Mouse (Mus musculus) cortical plate, adult 2 months (tissue): ENCODE data around the gene Nek1. TPM values are rescaled to one million over a fixed set of nuclear protein-coding genes. Genes with fewer than 3 reads are reported as not detected.

Experiments
- H3K27ac ChIP-seq: fragments of 200-500 bp; 2 replicates; pipeline ENCODE4 v1.5.1; 2012; ENCODE audit warnings: low read length, control low read depth, inconsistent platforms; ENCODE audit not compliant: insufficient read depth
- H3K4me1 ChIP-seq: fragments of 200-500 bp; 2 replicates; pipeline ENCODE4 v1.6.1; 2011; ENCODE audit warnings: low read length; ENCODE audit not compliant: control insufficient read depth, insufficient read depth
- H3K4me3 ChIP-seq: fragments of 200-500 bp; 2 replicates; pipeline ENCODE4 v1.5.1; 2011; ENCODE audit warnings: mild to moderate bottlenecking, low read length, control low read depth; ENCODE audit not compliant: insufficient read depth
- CTCF ChIP-seq: fragments of 200-500 bp; IDR thresholded peaks from 2 replicates; pipeline ENCODE4 v1.5.1; 2011; ENCODE audit warnings: mild to moderate bottlenecking, control low read depth, low read length; ENCODE audit not compliant: insufficient read depth; ENCODE audit errors: extremely low read depth
- POLR2A ChIP-seq: fragments of 200-500 bp; IDR thresholded peaks from 2 replicates; pipeline ENCODE4 v1.6.1; 2011; ENCODE audit warnings: mild to moderate bottlenecking, low read length, control low read depth; ENCODE audit not compliant: insufficient read depth; ENCODE audit errors: extremely low read depth
- polyA plus RNA-seq: library from polyadenylated mRNA; depleted of rRNA; stranded (reverse); fragments of >200 nt; gene quantifications from 2 replicates; pipeline ENCODE4 v1.2.3, GENCODE M21; 2012

Gene Nek1
- polyA plus RNA-seq, 1 experiment, result 28.4 TPM

DNA sequence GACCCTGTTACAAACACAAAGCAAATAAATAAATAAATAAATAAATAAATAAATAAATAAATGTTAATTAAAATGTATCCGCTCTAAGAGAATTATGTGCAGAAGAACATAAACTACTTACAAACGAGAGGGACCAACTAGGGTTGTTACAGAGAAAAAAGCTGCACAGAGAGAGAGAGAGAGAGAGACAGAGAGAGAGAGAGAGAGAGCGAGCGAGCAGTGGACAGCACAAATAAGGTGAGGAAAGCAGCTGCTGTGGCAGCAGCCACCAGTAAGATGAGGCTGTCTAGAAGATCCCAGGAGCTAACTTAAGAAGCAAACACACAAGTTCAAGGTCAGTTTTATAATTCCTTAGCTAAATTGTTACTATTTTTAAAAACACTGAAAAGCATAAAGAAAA, 28.5 kb upstream of the Nek1 start:
- no peak for TF ChIP-seq CTCF
- TF ChIP-seq POLR2A, result no peak
- Histone ChIP-seq H3K27ac (no peak overlapping the region), H3K4me1 (no peaks in the 10 kb centered on the region), H3K4me3 (no peak overlapping the region)

DNA sequence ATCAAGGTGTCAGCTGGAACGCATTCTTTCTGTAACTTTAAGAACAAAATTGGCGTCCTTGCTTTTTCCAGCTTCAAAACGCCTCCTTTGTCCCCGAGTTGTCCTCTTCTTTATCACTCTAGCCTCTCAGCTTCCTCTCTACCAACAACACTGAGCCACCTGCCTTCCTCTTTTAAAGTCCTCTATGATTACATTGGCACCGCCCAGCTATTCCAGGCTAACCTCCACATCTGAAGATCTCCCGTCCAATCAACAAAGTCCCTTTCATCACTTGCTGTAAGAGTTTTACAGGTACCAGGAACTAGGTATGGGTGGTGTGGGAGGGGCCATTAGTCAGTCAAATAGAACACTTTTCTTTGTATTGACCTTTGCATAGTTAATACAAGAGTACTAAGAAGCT, 27.7 kb upstream of the Nek1 start:
- Histone ChIP-seq H3K4me1 (no peaks in the 10 kb centered on the region), H3K4me3 (no peak overlapping the region), H3K27ac (no peak overlapping the region)
- no peak for TF ChIP-seq CTCF
- TF ChIP-seq POLR2A, result no peak

DNA sequence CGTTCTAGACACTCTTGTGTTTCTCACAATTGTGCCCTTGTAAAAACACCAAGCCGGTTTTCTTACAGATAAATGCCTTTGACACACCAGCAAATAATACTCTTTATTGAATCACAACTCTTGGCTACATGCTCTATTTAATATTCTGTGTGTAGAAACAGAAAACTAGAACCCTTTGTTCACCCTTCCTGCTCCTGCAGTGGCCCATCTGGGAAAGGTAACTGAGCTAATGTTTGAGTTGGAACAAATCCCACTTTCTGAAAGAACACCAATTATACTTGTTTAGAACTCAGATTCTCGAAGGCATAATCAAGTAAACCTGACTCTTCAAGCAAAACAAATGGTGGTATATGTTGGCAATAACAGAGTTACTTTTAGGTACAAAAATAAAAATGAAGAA, 27.3 kb upstream of the Nek1 start:
- TF ChIP-seq POLR2A (no peak), CTCF (no peak)
- H3K4me3 ChIP-seq, result no peak overlapping the region
- no peaks in the 10 kb centered on the region for H3K4me1 ChIP-seq

DNA sequence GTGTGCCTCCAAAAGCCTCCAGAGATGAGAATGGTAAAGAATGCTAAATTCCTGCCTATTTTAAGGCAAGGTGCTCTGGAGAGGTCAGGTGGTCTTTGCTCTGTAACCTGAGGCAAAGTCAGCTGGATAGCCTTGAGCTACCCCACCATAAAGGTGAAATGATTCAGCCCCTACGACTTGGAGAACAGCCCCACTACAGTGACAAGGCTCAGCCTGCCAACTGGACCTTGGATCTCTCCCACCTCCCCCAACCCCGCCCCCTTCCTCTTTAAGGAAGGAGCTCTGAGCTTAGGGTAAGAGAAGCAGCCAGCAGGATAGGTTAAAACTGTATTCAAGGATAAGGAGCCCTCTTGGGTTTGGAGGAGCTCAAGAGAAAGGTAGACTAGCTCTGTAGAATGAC, 23.9 kb upstream of the Nek1 start:
- Histone ChIP-seq H3K27ac (no peak overlapping the region), H3K4me1 (peaks cover 3% of the 10 kb centered on the region; the same call in 1 of the 2 replicates), H3K4me3 (no peak overlapping the region)
- TF ChIP-seq POLR2A, result no peak
- TF ChIP-seq CTCF, result no peak

More for the DNA sequence above, 27.3 kb upstream of the Nek1 start:
- H3K27ac ChIP-seq, result no peak overlapping the region

DNA sequence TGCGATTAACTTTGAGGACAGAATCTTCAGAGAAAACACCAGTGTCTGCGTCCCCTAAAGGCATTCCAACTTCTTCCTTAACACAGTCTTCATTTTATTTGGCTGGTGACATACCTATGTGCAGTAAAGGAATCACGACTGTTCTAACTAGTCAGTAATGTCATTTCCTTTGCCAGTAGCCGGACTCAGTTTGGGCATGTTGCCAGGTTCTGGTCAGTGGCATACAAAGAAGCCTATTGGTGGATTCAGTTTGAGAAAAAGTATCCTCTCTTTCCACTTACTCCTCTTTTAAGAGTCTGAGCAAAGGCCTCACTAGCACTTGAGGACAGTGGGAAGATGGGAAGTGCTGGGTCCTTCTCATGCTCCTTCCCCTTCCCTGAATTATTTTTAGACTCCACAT, 21.2 kb upstream of the Nek1 start:
- Histone ChIP-seq H3K27ac (no peak overlapping the region), H3K4me1 (peaks cover 6% of the 10 kb centered on the region; the same call in 1 of the 2 replicates), H3K4me3 (no peak overlapping the region)
- TF ChIP-seq POLR2A (no peak), CTCF (no peak)

DNA sequence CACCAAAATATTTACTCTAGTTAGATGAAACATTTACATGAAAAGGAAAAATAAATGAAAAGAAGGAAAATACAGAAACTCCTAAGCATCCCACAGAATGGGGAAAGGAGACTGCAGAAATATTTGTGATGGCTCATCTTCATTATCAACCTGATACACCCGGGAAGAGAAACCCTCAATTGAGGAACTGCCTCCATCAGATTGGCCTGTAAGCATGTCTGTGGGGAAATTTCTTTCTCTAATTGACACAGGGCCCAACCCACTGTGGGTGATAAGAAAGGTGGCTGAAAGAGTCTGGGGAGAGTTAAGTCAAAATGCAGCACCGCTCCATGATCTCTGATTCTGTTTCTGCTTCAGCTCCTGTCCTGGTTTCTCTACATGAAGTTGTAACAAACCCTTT, 19.5 kb upstream of the Nek1 start:
- no peak for TF ChIP-seq CTCF
- no peak for TF ChIP-seq POLR2A
- Histone ChIP-seq H3K27ac (no peak overlapping the region), H3K4me3 (no peak overlapping the region), H3K4me1 (peaks cover 6% of the 10 kb centered on the region; the same call in 1 of the 2 replicates)

DNA sequence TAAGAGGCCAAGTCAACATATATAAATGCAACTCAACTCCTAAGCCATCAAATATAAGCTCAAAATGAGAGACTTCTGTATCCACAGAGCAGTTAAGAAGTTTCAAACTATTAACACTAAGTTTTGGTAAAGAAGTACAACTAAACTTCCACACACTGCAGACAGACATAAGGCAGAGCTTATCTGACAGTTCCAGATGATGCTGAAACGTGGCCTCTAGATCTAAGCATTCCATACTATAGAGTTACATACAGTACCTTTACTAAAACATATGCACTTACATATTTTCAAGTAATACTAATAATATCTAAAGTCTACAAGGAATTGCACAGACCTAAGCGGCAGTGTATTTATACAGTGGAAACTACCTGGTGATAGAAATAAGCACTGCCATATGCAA, 18.2 kb upstream of the Nek1 start:
- H3K4me3 ChIP-seq, result no peak overlapping the region
- TF ChIP-seq CTCF (no peak), POLR2A (no peak)
- H3K4me1 ChIP-seq, result peaks cover 6% of the 10 kb centered on the region; the same call in 1 of the 2 replicates
- no peak overlapping the region for H3K27ac ChIP-seq

DNA sequence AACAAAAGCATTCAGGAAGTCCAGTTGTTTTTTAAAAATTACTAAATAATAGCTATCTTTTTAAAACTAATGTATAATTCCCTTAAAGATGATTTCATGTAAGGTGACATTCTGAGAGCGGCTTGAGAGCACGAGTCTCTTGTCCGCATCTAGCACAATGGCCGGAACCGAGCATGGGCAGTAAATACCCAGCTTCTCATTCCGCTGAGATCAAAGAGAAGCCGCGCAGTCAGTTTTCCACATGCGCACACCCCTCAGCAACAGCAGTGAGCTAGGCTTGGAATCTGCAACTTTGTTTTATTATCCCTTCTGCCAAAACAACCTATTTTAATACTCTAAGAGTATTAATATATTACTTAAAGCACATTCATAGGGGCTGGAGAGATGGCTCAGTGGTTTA, 16.2 kb upstream of the Nek1 start:
- TF ChIP-seq CTCF (no peak), POLR2A (no peak)
- no peak overlapping the region for H3K27ac ChIP-seq
- H3K4me3 ChIP-seq, result no peak overlapping the region
- H3K4me1 ChIP-seq, result peaks cover 5% of the 10 kb centered on the region; the same call in 1 of the 2 replicates

DNA sequence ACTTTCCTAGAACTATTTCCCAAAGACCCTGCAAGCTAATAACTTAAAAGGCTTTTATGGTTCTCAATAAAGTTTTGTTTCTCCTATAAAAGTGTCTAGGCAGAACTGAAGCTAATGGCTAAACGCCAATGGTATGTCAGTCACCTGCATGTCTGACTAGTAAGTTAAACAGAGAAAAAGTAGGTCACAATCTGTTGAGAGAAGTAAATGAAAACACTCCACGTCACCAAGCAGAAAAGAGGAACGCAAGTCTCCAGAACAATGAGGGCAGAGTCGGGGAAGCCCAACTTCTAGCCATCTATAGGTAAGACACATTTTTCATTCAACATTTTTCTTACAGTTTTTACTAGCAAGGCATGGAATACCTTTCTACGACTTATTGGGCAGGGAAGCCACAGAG, 14.5 kb upstream of the Nek1 start:
- TF ChIP-seq POLR2A, result no peak
- no peak for TF ChIP-seq CTCF
- Histone ChIP-seq H3K4me3 (no peak overlapping the region), H3K4me1 (peaks cover 3% of the 10 kb centered on the region; the same call in 1 of the 2 replicates), H3K27ac (no peak overlapping the region)

DNA sequence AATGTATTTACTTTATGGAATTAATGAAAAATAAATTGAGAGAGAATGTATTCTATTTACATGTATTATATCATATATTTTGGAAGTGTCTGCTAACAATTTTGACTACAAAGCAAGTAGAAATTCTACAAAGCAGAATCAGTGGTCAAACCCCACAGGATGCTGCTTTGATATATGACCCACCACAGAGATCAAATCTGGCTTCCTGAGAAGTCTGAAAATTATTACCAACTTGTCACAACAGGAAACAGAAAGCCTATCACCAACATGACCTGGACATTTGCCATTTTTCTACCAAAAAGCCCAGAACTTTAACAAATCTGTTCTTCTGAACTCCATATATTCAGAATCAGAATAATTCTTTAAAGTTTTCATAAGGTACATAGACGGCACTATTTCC, 11.6 kb upstream of the Nek1 start:
- no peak overlapping the region for H3K4me3 ChIP-seq
- H3K4me1 ChIP-seq, result peaks cover 1% of the 10 kb centered on the region; the same call in 1 of the 2 replicates
- TF ChIP-seq CTCF (no peak), POLR2A (no peak)
- H3K27ac ChIP-seq, result no peak overlapping the region
